ENCODE assay signal across 11 mouse cellular contexts in the genomic region with DNA sequence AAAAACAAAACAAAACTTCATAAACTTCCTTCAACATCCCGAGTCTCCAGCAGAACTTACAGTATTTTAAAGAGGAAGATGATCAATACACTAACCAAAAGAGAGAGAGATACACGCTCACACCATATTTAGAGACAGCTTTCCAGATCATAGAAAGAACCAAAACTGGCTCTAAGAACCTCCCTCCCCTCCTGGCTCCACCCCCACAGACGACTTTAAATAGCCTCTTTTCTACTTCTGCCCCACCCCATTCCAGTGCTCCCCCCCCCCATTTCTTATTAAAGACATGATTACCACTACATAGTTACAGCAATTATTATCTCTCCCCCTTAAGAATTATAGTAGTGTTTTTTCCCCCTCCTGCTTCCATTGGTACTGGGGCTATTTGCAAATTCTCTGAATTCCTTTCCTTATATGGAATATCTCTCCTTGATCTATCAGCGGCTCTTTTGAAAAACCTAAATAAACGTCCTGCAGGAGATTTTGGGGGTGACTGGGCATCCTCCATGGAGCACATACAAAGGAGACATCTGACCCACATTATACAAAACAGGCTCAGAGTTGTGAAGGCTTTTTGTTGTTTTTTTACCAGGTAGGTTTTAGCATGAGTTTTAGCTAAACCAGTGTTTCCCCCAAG. TPM values are rescaled to one million over a fixed set of nuclear protein-coding genes. Genes with fewer than 3 reads are reported as not detected.
DNase-seq lines count a peak whose midpoint lies in the region; ATAC-seq and TF ChIP-seq lines count a peak whose summit lies in the region.
"Had no signal": no experiment of that assay in that cellular context is flagged by ENCODE, and none has a peak within 500 bp of the region (broad histone marks: within the 10 kb centered on the region; RNA-seq: fewer than 3 reads in every experiment).

No protein-coding gene starts in this region.

- no peak for TF ChIP-seq CTCF in heart, adult 2 months (IDR thresholded peaks at IDR 0.05)
- TF ChIP-seq CTCF in heart, postnatal 0 days (IDR thresholded peaks at IDR 0.05; ENCODE audit: low read depth) = no peak

- 0 out of 2 replicates have a peak, but pooled peaks cover 2% of the 10 kb centered on the region for H3K79me2 ChIP-seq in heart, adult 2 months (replicated peaks; ENCODE audit: control insufficient read depth, insufficient read depth, low read length)

- H3K27ac ChIP-seq in heart, adult 2 months = peak overlapping the region; percentile 96
- peak overlapping the region; percentile 89 for H3K27ac ChIP-seq in lung, embryonic 15.5 days
- peak overlapping the region; percentile 97 for H3K27ac ChIP-seq in heart, postnatal 0 days (ENCODE audit: low read depth)
- peak overlapping the region; percentile 96; the same call in 1 of the 2 replicates for H3K27ac ChIP-seq in stomach, embryonic 14.5 days (ENCODE audit: low read length)
- H3K27ac ChIP-seq: macrophage had no signal

- peak overlapping the region; percentile 40; the same call in 1 of the 2 replicates for H3K9ac ChIP-seq in heart, adult 2 months (ENCODE audit: low read depth, low read length)
- H3K9ac ChIP-seq in lung, embryonic 15.5 days = no peak overlapping the region
- H3K9ac ChIP-seq in heart, postnatal 0 days (replicated peaks; ENCODE audit: low read depth, low read length) = peak overlapping the region; percentile 98
- H3K9ac ChIP-seq in stomach, embryonic 14.5 days (replicated peaks; ENCODE audit: low read depth, low read length) = 0 out of 2 replicates have a peak overlapping the region, but pooled peaks have one; percentile 10

- TF ChIP-seq POLR2A in heart, adult 2 months (IDR thresholded peaks at IDR 0.05; ENCODE audit: insufficient read depth, low read depth, low read length) = 0 out of 2 replicates have a peak, but pooled peaks have one; percentile 6

- H3K36me3 ChIP-seq in heart, adult 2 months (ENCODE audit: control insufficient read depth, insufficient read depth, low read length) = peaks cover 22% of the 10 kb centered on the region
- no peaks in the 10 kb centered on the region for H3K36me3 ChIP-seq in lung, embryonic 15.5 days
- peaks cover 22% of the 10 kb centered on the region for H3K36me3 ChIP-seq in heart, postnatal 0 days (replicated peaks; ENCODE audit: control insufficient read depth, insufficient read depth, low read length)
- H3K36me3 ChIP-seq in stomach, embryonic 14.5 days (ENCODE audit: control insufficient read depth, insufficient read depth, low read length) = peaks cover 9% of the 10 kb centered on the region; the same call in 1 of the 2 replicates

- DNase-seq in heart, adult 2 months = no peak
- DNase-seq in heart, adult 8-10 months (ENCODE audit: low spot score) = no peak
- DNase-seq in lung, adult 18-20 months = no peak
- peak; percentile 54 for DNase-seq in heart, postnatal 0 days (ENCODE audit: low spot score)
- no peak for DNase-seq in layer of hippocampus, postnatal 10 days (ENCODE audit: low spot score in 2 of 2)
- no peak for DNase-seq in layer of hippocampus, adult 9-11 months
- DNase-seq: adrenal gland, postnatal 36 days; cerebellum, adult 9-10 months had no signal

- peaks cover 8% of the 10 kb centered on the region for H3K4me1 ChIP-seq in heart, adult 2 months (ENCODE audit: control insufficient read depth, insufficient read depth, low read length)
- peaks cover 54% of the 10 kb centered on the region for H3K4me1 ChIP-seq in lung, embryonic 15.5 days
- H3K4me1 ChIP-seq in heart, postnatal 0 days (ENCODE audit: control insufficient read depth, insufficient read depth) = peaks cover 14% of the 10 kb centered on the region; the same call in 1 of the 2 replicates
- peaks cover 41% of the 10 kb centered on the region for H3K4me1 ChIP-seq in stomach, embryonic 14.5 days (ENCODE audit: control insufficient read depth, insufficient read depth, low read length)

- H3K27me3 ChIP-seq in heart, adult 2 months (ENCODE audit: control insufficient read depth, insufficient read depth, low read length) = peaks cover 2% of the 10 kb centered on the region; the same call in 1 of the 2 replicates
- 0 out of 2 replicates have a peak, but pooled peaks cover 5% of the 10 kb centered on the region for H3K27me3 ChIP-seq in lung, embryonic 15.5 days
- H3K27me3 ChIP-seq in heart, postnatal 0 days (ENCODE audit: control insufficient read depth, insufficient read depth, low read length) = no peaks in the 10 kb centered on the region
- no peaks in the 10 kb centered on the region for H3K27me3 ChIP-seq in stomach, embryonic 14.5 days (ENCODE audit: control insufficient read depth, insufficient read depth, low read length)

- no peak for ATAC-seq in lung, embryonic 15.5 days (ENCODE audit: borderline replicate concordance, extremely low read depth, low FRiP score, low TSS enrichment)
- no peak for ATAC-seq in heart, postnatal 0 days (ENCODE audit: insufficient read depth, low read depth)
- ATAC-seq in stomach, embryonic 14.5 days (ENCODE audit: insufficient number of reproducible peaks, insufficient read depth, low FRiP score, low read depth) = no peak

- peak overlapping the region; percentile 91 for H3K4me2 ChIP-seq in lung, embryonic 15.5 days
- peak overlapping the region; percentile 77 for H3K4me2 ChIP-seq in heart, postnatal 0 days (ENCODE audit: low read depth, low read length)
- H3K4me2 ChIP-seq in stomach, embryonic 14.5 days (replicated peaks; ENCODE audit: low read depth, low read length) = peak overlapping the region; percentile 93

- no peaks in the 10 kb centered on the region for H3K9me3 ChIP-seq in lung, embryonic 15.5 days
- no peaks in the 10 kb centered on the region for H3K9me3 ChIP-seq in heart, postnatal 0 days (replicated peaks; ENCODE audit: control insufficient read depth, low read length)
- no peaks in the 10 kb centered on the region for H3K9me3 ChIP-seq in stomach, embryonic 14.5 days (ENCODE audit: control insufficient read depth, low read depth, low read length)

- peak overlapping the region; percentile 86 for H3K4me3 ChIP-seq in heart, adult 2 months
- H3K4me3 ChIP-seq in lung, embryonic 15.5 days = peak overlapping the region; percentile 72
- peak overlapping the region; percentile 80 for H3K4me3 ChIP-seq in heart, postnatal 0 days (ENCODE audit: low read depth, low read length)
- peak overlapping the region; percentile 66 for H3K4me3 ChIP-seq in stomach, embryonic 14.5 days (ENCODE audit: low read depth, low read length)

- intact Hi-C loops in heart, adult 2 months (cut with DNase I) = no loop called here

- WGBS in heart, adult 2 months = 17% methylated on average over 5 of the region's 5 CpGs
- 5% methylated on average over 5 of the region's 5 CpGs for WGBS in lung, embryonic 15.5 days
- WGBS in heart, postnatal 0 days = 8% methylated on average over 5 of the region's 5 CpGs
- WGBS in stomach, embryonic 14.5 days = 10% methylated on average over 5 of the region's 5 CpGs

- no peak for TF ChIP-seq EP300 in heart, adult 2 months (IDR thresholded peaks at IDR 0.05; ENCODE audit: insufficient read depth, low read depth, low read length)
- no peak for TF ChIP-seq EP300 in heart, postnatal 0 days (IDR thresholded peaks at IDR 0.05; ENCODE audit: low read depth)

RNA-seq across cellular contexts. Expression of a gene that starts 3.1 kb away (rescaled TPM):
- over 10,000 TPM in 1 of 2 experiments, 1,000 to 10,000 TPM in 1; 9,950 to 10,380 TPM for total RNA-seq in heart, adult 2 months (2021)
- polyA plus RNA-seq in heart, adult 2 months (2012; rRNA removed) = 5,659 and 10,700 TPM in 2 replicates
- total RNA-seq in heart, adult 8-10 months (2022) = over 10,000 TPM in 3 of 4 experiments, 1,000 to 10,000 TPM in 1; 9,382 to 12,072 (median 10,190) TPM
- 747 and 774 TPM in 2 replicates for polyA plus RNA-seq in lung, embryonic 15.5 days (2015; fragmentation: Nextera tagmentation; extraction: Ambion mirVana)
- 3,473 and 3,533 TPM in 2 replicates for total RNA-seq in heart, postnatal 0 days (2014; rRNA removed; ENCODE audit: low replicate concordance)
- polyA plus RNA-seq in heart, postnatal 0 days (2015; fragmentation: Nextera tagmentation; extraction: Ambion mirVana) = 10,043 and 10,309 TPM in 2 replicates
- polyA plus RNA-seq in stomach, embryonic 14.5 days (2014; fragmentation: Nextera tagmentation; extraction: Ambion mirVana) = 1,242 and 1,294 TPM in 2 replicates
- 100 to 1,000 TPM; 195 to 211 TPM for total RNA-seq in layer of hippocampus, postnatal 10 days (2021)

Comparison
In these comparisons a context has a peak if more than half of its experiments do, and no peak if none do; other contexts are left out.
1. RNA of a gene that starts 3.1 kb away (total RNA-seq): 9,950 to 10,380 TPM in heart, adult 2 months, 9,382 to 12,072 TPM in heart, adult 8-10 months and 3,473 to 3,533 TPM in heart, postnatal 0 days; 195 to 211 TPM in layer of hippocampus, postnatal 10 days; every median in the first group is over 10 times any median in the second.
2. Peak in every context shown above with its lines, with median percentiles within 50 percentile points of each other: H3K27ac ChIP-seq, H3K4me3 ChIP-seq and H3K4me2 ChIP-seq.